15 mouse cellular contexts compared by ENCODE assay signal in the genomic region with DNA sequence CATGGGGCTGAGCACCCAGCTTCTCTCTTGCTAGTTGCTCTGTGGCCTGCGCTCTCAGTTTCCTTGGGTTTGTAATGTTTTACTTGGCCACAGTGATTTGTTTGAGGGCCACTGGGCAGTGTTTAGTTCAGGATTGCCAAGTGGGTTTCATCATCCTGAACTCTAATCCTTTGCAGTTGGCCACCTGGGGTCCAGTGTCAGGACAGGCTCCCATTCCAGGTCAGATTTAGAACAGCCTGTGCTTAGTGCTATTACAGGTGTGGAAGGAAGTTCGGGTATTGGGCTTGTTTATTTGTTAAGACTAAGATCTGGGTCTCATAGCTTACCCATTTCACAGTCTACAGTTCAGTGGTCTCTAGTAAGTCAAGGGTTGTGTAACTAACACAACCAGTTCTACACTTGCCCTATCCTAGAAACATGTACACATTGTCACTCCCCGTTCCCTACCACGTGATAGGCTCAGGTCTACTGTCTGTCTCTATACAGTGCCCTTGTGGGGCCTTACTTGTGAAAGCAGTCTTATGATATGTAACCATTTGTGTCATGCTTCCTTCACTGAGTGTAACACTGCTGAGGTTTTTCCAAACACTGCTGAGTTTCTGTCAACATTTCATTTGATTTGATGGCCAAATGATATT.
DNase-seq lines count a peak whose midpoint lies in the region; ATAC-seq lines count a peak whose summit lies in the region.
"Had no signal": no experiment of that assay in that cellular context is flagged by ENCODE, and none has a peak within 500 bp of the region (broad histone marks: within the 10 kb centered on the region; RNA-seq: fewer than 3 reads in every experiment).

No protein-coding gene starts in this region.

- intact Hi-C loops in gastrocnemius, postnatal 14 days (cut with DNase I; ENCODE audit: low total_unique reads): no loop called here

- no peaks in the 10 kb centered on the region for H3K4me1 ChIP-seq in kidney, embryonic 15.5 days
- H3K4me1 ChIP-seq: embryonic facial prominence, embryonic 15.5 days; intestine, embryonic 15.5 days had no signal

- no peaks in the 10 kb centered on the region for H3K27me3 ChIP-seq in kidney, embryonic 15.5 days
- H3K27me3 ChIP-seq: embryonic facial prominence, embryonic 15.5 days; forebrain, embryonic 13.5 days; hindbrain, embryonic 12.5 days; intestine, embryonic 15.5 days; neural tube, embryonic 12.5 days had no signal

- no peak overlapping the region for H3K4me2 ChIP-seq in kidney, embryonic 15.5 days
- H3K4me2 ChIP-seq: embryonic facial prominence, embryonic 15.5 days; forebrain, embryonic 13.5 days; hindbrain, embryonic 12.5 days; intestine, embryonic 15.5 days; neural tube, embryonic 12.5 days had no signal

- no peaks in the 10 kb centered on the region for H3K36me3 ChIP-seq in kidney, embryonic 15.5 days
- H3K36me3 ChIP-seq: embryonic facial prominence, embryonic 15.5 days; intestine, embryonic 15.5 days; neural tube, embryonic 12.5 days had no signal

- H3K9me3 ChIP-seq in kidney, embryonic 15.5 days (replicated peaks): no peaks in the 10 kb centered on the region
- H3K9me3 ChIP-seq: embryonic facial prominence, embryonic 15.5 days; forebrain, embryonic 13.5 days; hindbrain, embryonic 12.5 days; intestine, embryonic 15.5 days; neural tube, embryonic 12.5 days had no signal

- peak; percentile 61 for DNase-seq in kidney, adult 11 months
- DNase-seq in gastrocnemius, postnatal 14 days: peak; percentile 17
- DNase-seq in kidney, postnatal 36 days: peak; percentile 46 to 78
- DNase-seq in lung, postnatal 14 days: peak; percentile 35
- DNase-seq in spleen, postnatal 36 days (ENCODE audit: low spot score in 2 of 2): no peak
- DNase-seq in embryo, embryonic 9.5 days (ENCODE audit: extremely low spot score): no peak
- DNase-seq: cerebellum, adult 11-12 months; left cerebral cortex, postnatal 4 days; midbrain, embryonic 14.5 days had no signal

- WGBS in kidney, embryonic 15.5 days: 92% methylated on average over 4 of the region's 4 CpGs

- no peak overlapping the region for H3K27ac ChIP-seq in kidney, embryonic 15.5 days
- H3K27ac ChIP-seq: embryonic facial prominence, embryonic 15.5 days; forebrain, embryonic 13.5 days; hindbrain, embryonic 12.5 days; intestine, embryonic 15.5 days; neural tube, embryonic 12.5 days had no signal

- H3K4me3 ChIP-seq in kidney, embryonic 15.5 days (replicated peaks): no peak overlapping the region
- H3K4me3 ChIP-seq: embryonic facial prominence, embryonic 15.5 days; forebrain, embryonic 13.5 days; hindbrain, embryonic 12.5 days; intestine, embryonic 15.5 days; neural tube, embryonic 12.5 days had no signal

- H3K9ac ChIP-seq in kidney, embryonic 15.5 days: no peak overlapping the region
- H3K9ac ChIP-seq: embryonic facial prominence, embryonic 15.5 days; forebrain, embryonic 13.5 days; hindbrain, embryonic 12.5 days; intestine, embryonic 15.5 days; neural tube, embryonic 12.5 days had no signal

- no peak for ATAC-seq in kidney, embryonic 15.5 days (replicated peaks; ENCODE audit: low FRiP score)
- ATAC-seq: forebrain, embryonic 13.5 days; intestine, embryonic 15.5 days had no signal

Comparison
In these comparisons a context has a peak if more than half of its experiments do, and no peak if none do; other contexts are left out.
1. DNase-seq: peak in kidney, adult 11 months (single experiment), gastrocnemius, postnatal 14 days (single experiment), kidney, postnatal 36 days (2 of 2) and lung, postnatal 14 days (single experiment); none in spleen, postnatal 36 days (0 of 2) and embryo, embryonic 9.5 days (single experiment).